Mouse (Mus musculus) midbrain, embryonic 16.5 days (tissue): ENCODE data around the gene Tbx10. TPM values are rescaled to one million over a fixed set of nuclear protein-coding genes. Genes with fewer than 3 reads are reported as not detected.

Source experiments
- ATAC-seq: fragments of 200-750 bp; cut with Nextera tagmentation; 2 replicates; pipeline ENCODE4 v1.8.0; 2017; ENCODE audit warnings: moderate TSS enrichment
- H3K27ac ChIP-seq: fragments of 300-500 bp; sonication (generic); 2 replicates; pipeline ENCODE4 v1.5.1; 2014; ENCODE audit warnings: mild to moderate bottlenecking, low read length, mixed read lengths
- H3K27me3 ChIP-seq: fragments of 300-500 bp; sonication (generic); 2 replicates; pipeline ENCODE4 v1.6.1; 2014; ENCODE audit warnings: low read depth, low read length, mixed read lengths; ENCODE audit not compliant: control insufficient read depth, insufficient read depth
- H3K36me3 ChIP-seq: fragments of 300-500 bp; sonication (generic); 2 replicates; pipeline ENCODE4 v1.6.1; 2014; ENCODE audit warnings: mild to moderate bottlenecking, low read length, moderate library complexity, mixed read lengths; ENCODE audit not compliant: control insufficient read depth, insufficient read depth
- H3K4me1 ChIP-seq: fragments of 300-500 bp; sonication (generic); 2 replicates; pipeline ENCODE4 v1.6.1; 2014; ENCODE audit warnings: mild to moderate bottlenecking, low read length, mixed read lengths; ENCODE audit not compliant: control insufficient read depth, insufficient read depth
- H3K4me2 ChIP-seq: fragments of 300-500 bp; sonication (generic); 2 replicates; pipeline ENCODE4 v1.6.1; 2014; ENCODE audit warnings: mild to moderate bottlenecking, low read length, mixed read lengths
- H3K4me3 ChIP-seq: fragments of 300-500 bp; sonication (generic); 2 replicates; pipeline ENCODE4 v1.5.1; 2014; ENCODE audit warnings: low read depth, mild to moderate bottlenecking, low read length, moderate library complexity, mixed read lengths
- H3K9ac ChIP-seq: fragments of 300-500 bp; sonication (generic); 2 replicates; pipeline ENCODE4 v1.6.1; 2014; ENCODE audit warnings: low read depth, low read length, mixed read lengths
- H3K9me3 ChIP-seq: fragments of 300-500 bp; sonication (generic); replicated peaks from 2 replicates; pipeline ENCODE4 v1.6.1; 2014; ENCODE audit warnings: mild to moderate bottlenecking, low read length, mixed read lengths; ENCODE audit not compliant: control insufficient read depth, poor library complexity, severe bottlenecking
- WGBS: fragments of 180-500 bp; shearing (Covaris S2); extraction: QIAGEN DNeasy Blood & Tissue Kit; methylation state at CpG from one replicate; pipeline ENCODE4 v1.1.7; 2014; 5-methylcytosine and 5-hydroxymethylcytosine counted together
- polyA plus RNA-seq: library from polyadenylated mRNA; unstranded; fragments of >200 nt; fragmentation: Nextera tagmentation; extraction: Ambion mirVana; gene quantifications from 2 replicates; pipeline ENCODE4 v1.2.1, GENCODE M21; 2015

Gene Tbx10
- not detected in 2 replicates for polyA plus RNA-seq

DNA sequence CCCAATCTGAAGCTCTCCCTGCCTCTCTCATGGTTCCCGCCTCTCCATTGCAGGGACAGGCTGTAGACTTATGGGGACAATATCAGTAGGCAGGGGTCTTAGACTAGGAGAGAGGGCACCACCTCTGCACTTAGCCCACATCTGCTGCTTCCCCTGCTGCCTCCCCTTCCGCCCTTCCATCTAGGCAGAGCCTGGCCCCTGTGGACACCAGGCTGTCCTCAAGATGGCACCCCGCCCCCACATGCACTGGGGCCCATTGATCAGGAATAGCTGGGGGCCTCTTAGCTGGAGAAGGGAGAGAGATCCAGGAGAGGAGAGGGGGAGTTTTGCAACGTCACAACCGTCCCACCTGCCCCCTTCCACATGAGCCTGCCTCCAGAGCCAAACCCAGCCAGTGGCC lies at the start of gene Tbx10:
Gene Tbx10 (plus strand): TSS at position 337 of the 400 bp plus-strand sequence.
- Histone ChIP-seq H3K27ac (no peak within 1 kb of the TSS), H3K36me3 (no peaks in the 10 kb centered on the region), H3K4me1 (no peaks in the 10 kb centered on the region), H3K4me2 (no peak within 1 kb of the TSS), H3K27me3 (no peaks in the 10 kb centered on the region), H3K9ac (no peak within 1 kb of the TSS), H3K9me3 (no peaks in the 10 kb centered on the region), H3K4me3 (no peak within 1 kb of the TSS)
- WGBS: 61% methylated on average over 5 of the region's 5 CpGs
- no peak for ATAC-seq

DNA sequence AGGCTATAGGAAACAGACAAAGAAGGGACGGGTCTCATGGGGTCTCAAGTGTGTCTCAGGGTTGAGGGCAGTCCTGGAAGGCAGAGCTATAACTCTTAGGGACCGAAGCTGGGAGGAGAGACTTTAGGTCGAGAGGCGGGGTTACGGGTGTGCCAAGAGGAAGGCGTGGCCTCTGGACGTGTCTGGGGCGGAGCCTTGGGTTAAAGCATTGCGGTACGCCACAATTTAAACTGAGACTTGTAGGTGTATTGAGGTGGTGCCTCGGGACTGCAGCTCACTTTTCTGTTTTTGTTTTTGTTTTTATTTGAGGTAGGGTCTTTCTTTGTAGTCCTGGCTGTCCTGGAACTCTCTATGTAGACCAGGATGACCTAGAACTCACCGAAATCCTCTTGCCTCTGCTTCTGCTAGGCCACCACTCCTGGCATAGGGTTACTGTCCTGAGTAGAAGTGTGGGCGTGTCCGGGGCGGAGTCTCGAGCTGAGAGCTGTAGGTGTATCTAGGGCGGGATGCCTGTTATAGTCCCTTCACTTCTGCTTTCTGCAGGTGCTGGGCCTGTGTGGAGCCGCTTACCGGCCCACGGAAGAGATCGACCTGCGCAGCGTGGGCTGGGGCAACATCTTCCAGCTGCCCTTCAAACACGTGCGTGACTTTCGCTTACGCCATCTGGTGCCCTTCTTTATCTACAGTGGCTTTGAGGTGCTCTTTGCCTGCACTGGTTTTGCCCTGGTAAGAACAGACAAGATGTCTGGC lies 49.4 kb upstream of the Tbx10 start:
- 25% methylated on average over 27 of the region's 27 CpGs for WGBS
- no peak overlapping the region for H3K4me2 ChIP-seq

DNA sequence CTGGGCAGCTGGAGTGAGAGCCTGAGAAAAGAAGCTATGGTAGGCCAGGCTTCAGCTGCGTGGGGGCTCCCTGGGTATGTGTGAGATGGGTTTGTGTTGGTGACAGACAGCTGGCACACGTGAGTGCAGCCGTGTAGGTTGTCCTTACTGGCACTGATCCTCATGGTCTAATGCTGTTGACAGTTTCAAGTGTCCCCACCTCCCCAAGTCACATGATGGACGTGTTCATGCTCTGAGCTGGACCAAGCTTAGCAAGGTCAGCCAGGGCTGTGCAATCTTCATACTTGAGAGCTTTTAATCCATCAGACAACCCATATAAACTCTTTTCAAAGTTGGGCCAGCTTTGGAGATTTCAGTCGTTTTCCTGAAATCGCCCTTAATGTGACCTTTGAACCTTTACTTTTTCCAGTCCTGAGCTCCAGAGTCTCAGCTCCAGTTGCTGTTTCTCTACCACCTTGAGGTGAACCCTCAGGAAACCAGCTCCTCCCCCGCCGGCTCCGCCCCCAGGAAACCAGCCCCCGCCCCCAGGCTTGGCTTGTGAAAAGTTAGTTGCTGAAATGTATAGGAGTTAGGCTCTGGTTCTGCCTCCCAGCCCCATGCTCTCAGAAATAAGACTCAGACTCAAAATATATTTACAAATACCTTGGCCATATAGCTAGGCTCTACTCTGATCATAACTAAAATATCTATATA lies 46.5 kb upstream of the Tbx10 start:
- no peaks in the 10 kb centered on the region for H3K36me3 ChIP-seq
- no peak overlapping the region for H3K9ac ChIP-seq
- peaks cover 3% of the 10 kb centered on the region for H3K27me3 ChIP-seq
- no peak overlapping the region for H3K27ac ChIP-seq
- WGBS: 34% methylated on average over 10 of the region's 10 CpGs
- ATAC-seq: no peak
- no peaks in the 10 kb centered on the region for H3K4me1 ChIP-seq
- no peak overlapping the region for H3K4me2 ChIP-seq
- no peak overlapping the region for H3K4me3 ChIP-seq
- H3K9me3 ChIP-seq: no peaks in the 10 kb centered on the region

More for the DNA sequence above, 49.4 kb upstream of the Tbx10 start:
- Histone ChIP-seq H3K27ac (no peak overlapping the region), H3K4me3 (no peak overlapping the region), H3K27me3 (peaks cover 3% of the 10 kb centered on the region), H3K9me3 (no peaks in the 10 kb centered on the region), H3K4me1 (no peaks in the 10 kb centered on the region), H3K36me3 (no peaks in the 10 kb centered on the region), H3K9ac (no peak overlapping the region)
- ATAC-seq: no peak

DNA sequence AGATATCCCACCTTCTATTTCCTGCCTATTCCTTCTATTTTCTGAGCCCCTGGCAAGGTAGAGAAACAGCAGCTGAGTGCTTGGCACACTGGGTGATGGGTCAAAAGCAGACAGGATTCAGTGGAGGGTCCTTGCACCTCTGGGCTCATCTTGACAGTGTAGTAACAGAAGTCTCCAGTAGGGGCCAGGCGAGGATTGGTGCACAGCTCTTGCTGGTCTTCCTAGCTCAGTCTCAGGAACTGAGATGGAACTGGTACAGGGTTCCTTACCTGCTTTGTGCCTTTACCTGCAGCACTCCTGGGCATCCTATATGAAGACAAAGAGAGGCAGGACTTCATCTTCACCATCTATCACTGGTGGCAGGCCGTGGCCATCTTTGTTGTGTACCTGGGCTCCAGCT lies 45.8 kb upstream of the Tbx10 start:
- H3K4me2 ChIP-seq: no peak overlapping the region
- no peaks in the 10 kb centered on the region for H3K9me3 ChIP-seq
- peaks cover 3% of the 10 kb centered on the region for H3K27me3 ChIP-seq
- H3K4me3 ChIP-seq: no peak overlapping the region
- peak; percentile 58; the same call in 1 of the 2 replicates for ATAC-seq
- WGBS: 13% methylated on average over 2 of the region's 2 CpGs
- no peak overlapping the region for H3K27ac ChIP-seq
- no peaks in the 10 kb centered on the region for H3K4me1 ChIP-seq
- no peaks in the 10 kb centered on the region for H3K36me3 ChIP-seq
- no peak overlapping the region for H3K9ac ChIP-seq

DNA sequence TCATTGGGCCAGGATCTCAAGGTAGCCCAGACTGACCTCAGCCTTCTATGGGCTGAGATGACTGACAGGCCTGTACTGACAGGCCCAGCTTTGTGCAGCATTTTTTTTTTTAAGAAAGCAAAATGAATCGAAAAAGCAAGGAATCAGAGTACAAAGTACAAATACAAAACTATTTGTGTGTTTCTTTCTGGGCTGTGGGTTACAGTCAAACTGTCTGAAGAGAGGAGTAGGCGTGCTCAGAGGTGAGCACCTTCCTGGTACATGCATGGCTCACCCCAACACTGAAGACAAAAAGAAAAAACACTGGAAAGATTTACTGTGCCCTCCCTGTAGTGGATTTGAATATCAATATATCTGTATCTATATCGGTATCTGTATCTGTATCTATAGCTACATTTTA lies 44.7 kb upstream of the Tbx10 start:
- Histone ChIP-seq H3K4me1 (no peaks in the 10 kb centered on the region), H3K9ac (no peak overlapping the region), H3K4me2 (no peak overlapping the region), H3K27me3 (peaks cover 2% of the 10 kb centered on the region), H3K27ac (no peak overlapping the region), H3K9me3 (no peaks in the 10 kb centered on the region), H3K36me3 (no peaks in the 10 kb centered on the region), H3K4me3 (no peak overlapping the region)
- no peak for ATAC-seq
- WGBS: 77% methylated on average over 3 of the region's 3 CpGs

DNA sequence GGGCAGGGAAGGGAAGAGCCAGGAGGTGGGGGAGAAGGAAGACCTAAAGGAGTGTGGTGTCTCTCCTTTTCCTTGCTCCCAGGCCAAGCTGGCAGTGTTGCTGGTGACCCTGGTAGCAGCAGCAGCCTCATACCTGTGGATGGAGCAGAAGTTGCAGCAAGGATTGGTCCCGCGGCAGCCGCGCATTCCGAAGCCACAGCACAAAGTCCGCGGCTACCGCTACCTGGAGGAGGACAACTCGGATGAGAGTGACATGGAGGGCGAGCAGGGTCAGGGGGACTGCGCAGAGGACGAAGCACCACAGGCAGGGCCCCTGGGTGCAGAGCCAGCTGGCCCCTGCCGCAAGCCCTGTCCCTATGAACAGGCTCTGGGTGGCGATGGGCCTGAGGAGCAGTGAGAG lies 44.0 kb upstream of the Tbx10 start:
- Histone ChIP-seq H3K4me3 (no peak overlapping the region), H3K27me3 (no peaks in the 10 kb centered on the region), H3K27ac (no peak overlapping the region), H3K4me1 (no peaks in the 10 kb centered on the region), H3K9me3 (no peaks in the 10 kb centered on the region), H3K9ac (no peak overlapping the region), H3K36me3 (no peaks in the 10 kb centered on the region), H3K4me2 (no peak overlapping the region)
- ATAC-seq: no peak
- 71% methylated on average over 14 of the region's 14 CpGs for WGBS

DNA sequence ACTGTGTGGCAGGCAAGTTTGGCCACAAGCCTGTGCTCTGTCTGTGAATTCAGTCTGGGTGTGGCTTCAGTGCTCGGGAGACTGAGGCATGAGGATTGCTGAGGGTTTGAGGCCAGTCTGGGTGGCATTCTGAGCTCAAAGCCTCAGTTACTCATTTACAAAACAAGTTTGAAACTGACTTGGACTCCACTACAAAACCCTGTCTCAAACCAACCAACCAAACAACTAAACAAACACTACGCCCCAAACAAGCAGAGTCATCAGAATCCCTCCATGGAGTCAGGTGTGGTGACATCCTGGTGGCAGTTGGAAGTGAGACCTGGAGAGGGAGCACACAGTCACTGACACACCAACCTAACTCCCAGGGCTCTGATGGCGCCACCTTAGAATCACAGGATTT lies 42.2 kb upstream of the Tbx10 start:
- Histone ChIP-seq H3K27me3 (no peaks in the 10 kb centered on the region), H3K9ac (no peak overlapping the region), H3K4me2 (no peak overlapping the region), H3K27ac (no peak overlapping the region), H3K4me3 (no peak overlapping the region), H3K4me1 (no peaks in the 10 kb centered on the region), H3K9me3 (no peaks in the 10 kb centered on the region), H3K36me3 (no peaks in the 10 kb centered on the region)
- ATAC-seq: no peak
- 86% methylated on average over 3 of the region's 3 CpGs for WGBS

DNA sequence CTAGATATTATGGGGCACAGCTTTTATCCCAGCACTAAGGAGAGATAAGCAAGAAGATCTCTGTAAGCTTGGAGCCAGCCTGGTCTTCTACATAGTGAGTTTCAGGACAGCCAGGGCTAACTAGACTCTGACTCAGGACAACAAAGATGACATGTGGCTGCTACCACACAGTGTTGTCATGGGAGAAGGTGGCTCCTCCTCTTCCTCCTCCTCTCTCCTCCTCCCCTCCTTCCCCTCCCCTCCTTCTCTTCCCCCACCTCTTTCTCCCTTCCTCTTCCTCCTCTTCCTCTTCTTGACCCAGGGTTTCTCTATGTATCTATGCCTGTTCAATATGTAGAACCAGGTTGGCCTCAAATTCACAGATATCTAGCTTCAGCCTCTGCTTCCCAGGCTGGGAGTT lies 41.1 kb upstream of the Tbx10 start:
- ATAC-seq: no peak
- Histone ChIP-seq H3K27ac (no peak overlapping the region), H3K4me2 (no peak overlapping the region), H3K27me3 (no peaks in the 10 kb centered on the region), H3K4me1 (no peaks in the 10 kb centered on the region), H3K9me3 (no peaks in the 10 kb centered on the region), H3K9ac (no peak overlapping the region), H3K36me3 (no peaks in the 10 kb centered on the region), H3K4me3 (no peak overlapping the region)

DNA sequence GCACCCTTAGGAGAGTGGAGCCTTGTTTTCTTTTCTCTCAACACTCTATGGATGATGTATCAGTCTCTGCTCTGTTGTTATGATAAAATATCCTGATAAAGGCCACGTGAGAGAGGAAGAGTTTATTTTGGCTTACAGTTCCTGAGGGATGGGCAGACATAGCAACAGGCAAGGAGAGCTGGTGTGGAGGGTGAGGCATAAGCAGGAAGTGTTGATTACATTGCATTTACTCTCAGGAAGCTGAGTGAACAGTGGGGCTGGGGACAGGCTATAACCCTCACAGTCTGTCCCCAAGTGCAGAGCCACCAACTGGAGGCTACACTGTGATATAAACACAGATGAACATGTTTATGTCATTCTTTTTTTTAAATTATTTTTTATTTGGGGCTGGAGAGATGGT lies 40.5 kb upstream of the Tbx10 start:
- no peaks in the 10 kb centered on the region for H3K27me3 ChIP-seq
- H3K4me1 ChIP-seq: no peaks in the 10 kb centered on the region
- no peaks in the 10 kb centered on the region for H3K9me3 ChIP-seq
- H3K4me2 ChIP-seq: no peak overlapping the region
- H3K9ac ChIP-seq: no peak overlapping the region
- no peak overlapping the region for H3K4me3 ChIP-seq
- no peak overlapping the region for H3K27ac ChIP-seq
- no peaks in the 10 kb centered on the region for H3K36me3 ChIP-seq
- no peak for ATAC-seq
- 68% methylated on average over 1 of the region's 1 CpGs for WGBS
